9 mouse cellular contexts compared by ENCODE assay signal in genomic region chr8:84485864-84486263, GRCm38 (mm10).
A peak's percentile ranks its signal among the peaks of the same experiment; 100 is the strongest.
DNase-seq lines count a peak whose midpoint lies in the region; ATAC-seq and TF ChIP-seq lines count a peak whose summit lies in the region.
"Had no signal": no experiment of that assay in that cellular context is flagged by ENCODE, and none has a peak within 500 bp of the region (broad histone marks: within the 10 kb centered on the region; RNA-seq: fewer than 3 reads in every experiment).

No protein-coding gene starts in this region.

- TF ChIP-seq CTCF in brain, embryonic 14.5 days (IDR thresholded peaks at IDR 0.05; ENCODE audit: borderline replicate concordance, extremely low read depth, insufficient read depth, insufficient read length): no peak

- peak; percentile 6 for DNase-seq in kidney, adult 11 months
- DNase-seq in brain, embryonic 14.5 days (ENCODE audit: low read depth): peak; percentile 75
- peak; percentile 27 for DNase-seq in gastrocnemius, postnatal 10 days
- DNase-seq in kidney, postnatal 4 days: peak; percentile 7 to 11
- DNase-seq in urinary bladder, postnatal 4 days (ENCODE audit: low spot score in 2 of 2): no peak
- no peak for DNase-seq in ovary, postnatal 14 days (ENCODE audit: low spot score)
- DNase-seq in left cerebral cortex, adult 11 months (ENCODE audit: low spot score): no peak

- no peaks in the 10 kb centered on the region for H3K9me3 ChIP-seq in kidney, embryonic 16.5 days (ENCODE audit: low read length)
- H3K9me3 ChIP-seq: intestine, embryonic 15.5 days had no signal

- H3K27ac ChIP-seq in kidney, embryonic 16.5 days (ENCODE audit: low read length): no peak overlapping the region
- H3K27ac ChIP-seq: intestine, embryonic 15.5 days had no signal

- no peaks in the 10 kb centered on the region for H3K36me3 ChIP-seq in kidney, embryonic 16.5 days (ENCODE audit: insufficient read depth, low read length)
- H3K36me3 ChIP-seq: intestine, embryonic 15.5 days had no signal

- no peaks in the 10 kb centered on the region for H3K4me1 ChIP-seq in kidney, embryonic 16.5 days (ENCODE audit: insufficient read depth, low read length)
- H3K4me1 ChIP-seq: intestine, embryonic 15.5 days had no signal

- ATAC-seq in kidney, embryonic 16.5 days (ENCODE audit: low FRiP score, low TSS enrichment): no peak
- ATAC-seq: intestine, embryonic 15.5 days had no signal

- H3K27me3 ChIP-seq in kidney, embryonic 16.5 days (ENCODE audit: insufficient read depth, low read length): no peaks in the 10 kb centered on the region
- H3K27me3 ChIP-seq: intestine, embryonic 15.5 days had no signal

- no peak overlapping the region for H3K9ac ChIP-seq in kidney, embryonic 16.5 days (replicated peaks; ENCODE audit: low read length)
- H3K9ac ChIP-seq: intestine, embryonic 15.5 days had no signal

- H3K4me3 ChIP-seq in kidney, embryonic 16.5 days (ENCODE audit: low read length): no peak overlapping the region
- H3K4me3 ChIP-seq: intestine, embryonic 15.5 days had no signal

- 70% methylated on average over 7 of the region's 7 CpGs for WGBS in kidney, embryonic 16.5 days

- no peak overlapping the region for H3K4me2 ChIP-seq in kidney, embryonic 16.5 days (replicated peaks; ENCODE audit: low read depth, low read length)
- H3K4me2 ChIP-seq: intestine, embryonic 15.5 days had no signal

- no peak for TF ChIP-seq POLR2A in brain, embryonic 14.5 days (IDR thresholded peaks at IDR 0.05; ENCODE audit: borderline replicate concordance, extremely low read depth, insufficient read depth, insufficient read length, poor library complexity, severe bottlenecking)

Comparison
In these comparisons a context has a peak if more than half of its experiments do, and no peak if none do; other contexts are left out.
1. DNase-seq: peak in kidney, adult 11 months (single experiment), brain, embryonic 14.5 days (single experiment), gastrocnemius, postnatal 10 days (single experiment) and kidney, postnatal 4 days (2 of 2); none in urinary bladder, postnatal 4 days (0 of 2), ovary, postnatal 14 days (single experiment) and left cerebral cortex, adult 11 months (single experiment).